Mouse (Mus musculus) ES-Bruce4 (cell line): ENCODE measurements around the gene Micall1.

Experiments
- CTCF ChIP-seq: IDR thresholded peaks from one replicate; pipeline ENCODE4 v1.8.1; 2011; ENCODE audit warnings: low read depth, low read length
- POLR2A ChIP-seq: IDR thresholded peaks from one replicate; pipeline ENCODE4 v1.8.1; 2011; ENCODE audit warnings: low read length; ENCODE audit not compliant: insufficient read depth

- TF ChIP-seq POLR2A (no peak), CTCF (no peak)
These were observed 55.6 kb downstream of the Micall1 start for GRCm38 (mm10) chr15:79164251-79164650.
